Mouse (Mus musculus): ENCODE measurements around the gene Gm37240.

Gene Gm37240

GRCm38 (mm10) chr3:85341103-85341860 is 546.0 kb downstream of the Gm37240 start:
- DNase-seq (ENCODE audit: extremely low spot score) = peak; percentile 29

GRCm38 (mm10) chr3:85340491-85340890 is 546.8 kb downstream of the Gm37240 start:
- peak; percentile 4 for DNase-seq (ENCODE audit: extremely low spot score)

GRCm38 (mm10) chr3:85339926-85340325 is 547.4 kb downstream of the Gm37240 start:
- DNase-seq (ENCODE audit: extremely low spot score) = no peak

GRCm38 (mm10) chr3:85339269-85339820 is 548.0 kb downstream of the Gm37240 start:
- DNase-seq (ENCODE audit: extremely low spot score) = no peak

- DNase-seq (ENCODE audit: extremely low spot score) = no peak
Measured at GRCm38 (mm10) chr3:85338755-85339095, 548.6 kb downstream of the Gm37240 start.

GRCm38 (mm10) chr3:85337881-85338754 is 549.2 kb downstream of the Gm37240 start:
- DNase-seq (ENCODE audit: extremely low spot score) = no peak

GRCm38 (mm10) chr3:85335517-85335916 is 551.8 kb downstream of the Gm37240 start:
- no peak for DNase-seq (ENCODE audit: extremely low spot score)

GRCm38 (mm10) chr3:85332276-85332675 is 555.0 kb downstream of the Gm37240 start:
- DNase-seq (ENCODE audit: extremely low spot score) = no peak

- DNase-seq (ENCODE audit: extremely low spot score) = no peak
Measured at GRCm38 (mm10) chr3:85318256-85318655, 569.1 kb downstream of the Gm37240 start.

- no peak for DNase-seq (ENCODE audit: extremely low spot score)
Measured at GRCm38 (mm10) chr3:85317306-85317705, 570.0 kb downstream of the Gm37240 start.

GRCm38 (mm10) chr3:85314961-85315360 is 572.4 kb downstream of the Gm37240 start:
- DNase-seq (ENCODE audit: extremely low spot score) = no peak

GRCm38 (mm10) chr3:85313646-85314255 is 573.6 kb downstream of the Gm37240 start:
- peak; percentile 13 for DNase-seq (ENCODE audit: extremely low spot score)

GRCm38 (mm10) chr3:85311176-85311575 is 576.1 kb downstream of the Gm37240 start:
- DNase-seq (ENCODE audit: extremely low spot score) = no peak

GRCm38 (mm10) chr3:85310401-85310989 is 576.8 kb downstream of the Gm37240 start:
- no peak for DNase-seq (ENCODE audit: extremely low spot score)

- no peak for DNase-seq (ENCODE audit: extremely low spot score)
Measured at GRCm38 (mm10) chr3:85309168-85309567, 578.1 kb downstream of the Gm37240 start.

- no peak for DNase-seq (ENCODE audit: extremely low spot score)
Measured at GRCm38 (mm10) chr3:85308706-85309105, 578.6 kb downstream of the Gm37240 start.

GRCm38 (mm10) chr3:85301851-85302250 is 585.5 kb downstream of the Gm37240 start:
- DNase-seq (ENCODE audit: extremely low spot score) = no peak

- no peak for DNase-seq (ENCODE audit: extremely low spot score)
Measured at GRCm38 (mm10) chr3:85301336-85301735, 586.0 kb downstream of the Gm37240 start.

- DNase-seq (ENCODE audit: extremely low spot score) = no peak
Measured at GRCm38 (mm10) chr3:85299649-85300550, 587.4 kb downstream of the Gm37240 start.

- DNase-seq (ENCODE audit: extremely low spot score) = no peak
Measured at GRCm38 (mm10) chr3:85295229-85295628, 592.1 kb downstream of the Gm37240 start.

GRCm38 (mm10) chr3:85287627-85288026 is 599.7 kb downstream of the Gm37240 start:
- no peak for DNase-seq (ENCODE audit: extremely low spot score)
